Mouse (Mus musculus) liver, embryonic 16.5 days (tissue): Measurements from ENCODE around the gene Nt5c1a. TPM values are rescaled to one million over a fixed set of nuclear protein-coding genes. Genes with fewer than 3 reads are reported as not detected.

Experiments
- ATAC-seq: fragments of 200-750 bp; cut with Nextera tagmentation; 2 replicates; pipeline ENCODE4 v1.8.0; 2017; ENCODE audit warnings: low read depth, mild to moderate bottlenecking, moderate number of reproducible peaks, moderate library complexity
- H3K27ac ChIP-seq: fragments of 300-500 bp; sonication (generic); 2 replicates; pipeline ENCODE4 v1.5.1; 2014; ENCODE audit warnings: mild to moderate bottlenecking, low read length
- H3K27me3 ChIP-seq: fragments of 300-500 bp; sonication (generic); 2 replicates; pipeline ENCODE4 v1.6.1; 2014; ENCODE audit warnings: low read depth, low read length, mixed read lengths; ENCODE audit not compliant: control insufficient read depth, insufficient read depth
- H3K36me3 ChIP-seq: fragments of 300-500 bp; sonication (generic); 2 replicates; pipeline ENCODE4 v1.6.1; 2014; ENCODE audit warnings: mild to moderate bottlenecking; ENCODE audit not compliant: control insufficient read depth, insufficient read depth
- H3K4me1 ChIP-seq: fragments of 300-500 bp; sonication (generic); 2 replicates; pipeline ENCODE4 v1.6.1; 2014; ENCODE audit warnings: low read depth, low read length, mixed read lengths; ENCODE audit not compliant: control insufficient read depth
- H3K4me2 ChIP-seq: fragments of 300-500 bp; sonication (generic); 2 replicates; pipeline ENCODE4 v1.6.1; 2014; ENCODE audit warnings: low read depth, low read length, mixed read lengths
- H3K4me3 ChIP-seq: fragments of 300-500 bp; sonication (generic); 2 replicates; pipeline ENCODE4 v1.5.1; 2014; ENCODE audit warnings: low read depth, mild to moderate bottlenecking, low read length
- H3K9ac ChIP-seq: fragments of 300-500 bp; sonication (generic); 2 replicates; pipeline ENCODE4 v1.6.1; 2014; ENCODE audit warnings: low read depth, low read length
- H3K9me3 ChIP-seq: fragments of 300-500 bp; sonication (generic); replicated peaks from 2 replicates; pipeline ENCODE4 v1.6.1; 2016; ENCODE audit warnings: low read length; ENCODE audit not compliant: control insufficient read depth
- WGBS: fragments of 180-500 bp; shearing (Covaris S2); extraction: QIAGEN DNeasy Blood & Tissue Kit; methylation state at CpG from one replicate; pipeline ENCODE4 v1.1.7; 2014; ENCODE audit not compliant: insufficient replicate concordance; 5-methylcytosine and 5-hydroxymethylcytosine counted together
- polyA plus RNA-seq: library from polyadenylated mRNA; unstranded; fragments of >200 nt; fragmentation: Nextera tagmentation; extraction: Ambion mirVana; gene quantifications from 2 replicates; pipeline ENCODE4 v1.2.1, GENCODE M21; 2015

The Nt5c1a gene
- polyA plus RNA-seq, 1 experiment from 2014 or later = not detected

- ATAC-seq = no peak
- Histone ChIP-seq H3K27me3 (peaks cover 60% of the 10 kb centered on the region), H3K9me3 (no peaks in the 10 kb centered on the region), H3K4me3 (no peak overlapping the region), H3K27ac (no peak overlapping the region), H3K4me1 (no peaks in the 10 kb centered on the region), H3K9ac (no peak overlapping the region), H3K36me3 (no peaks in the 10 kb centered on the region), H3K4me2 (no peak overlapping the region)
- WGBS = 60% methylated on average over 13 of the region's 13 CpGs
Observed at GRCm38 (mm10) chr4:123236431-123237031, 35.2 kb downstream of the Nt5c1a start.

GRCm38 (mm10) chr4:123237386-123238266 lies 36.3 kb downstream of the Nt5c1a start:
- no peaks in the 10 kb centered on the region for H3K4me1 ChIP-seq
- 54% methylated on average over 6 of the region's 6 CpGs for WGBS
- no peak overlapping the region for H3K27ac ChIP-seq
- H3K4me2 ChIP-seq = no peak overlapping the region
- H3K36me3 ChIP-seq = no peaks in the 10 kb centered on the region
- no peak for ATAC-seq
- peaks cover 58% of the 10 kb centered on the region for H3K27me3 ChIP-seq
- H3K9ac ChIP-seq = no peak overlapping the region
- no peaks in the 10 kb centered on the region for H3K9me3 ChIP-seq
- no peak overlapping the region for H3K4me3 ChIP-seq

DNA sequence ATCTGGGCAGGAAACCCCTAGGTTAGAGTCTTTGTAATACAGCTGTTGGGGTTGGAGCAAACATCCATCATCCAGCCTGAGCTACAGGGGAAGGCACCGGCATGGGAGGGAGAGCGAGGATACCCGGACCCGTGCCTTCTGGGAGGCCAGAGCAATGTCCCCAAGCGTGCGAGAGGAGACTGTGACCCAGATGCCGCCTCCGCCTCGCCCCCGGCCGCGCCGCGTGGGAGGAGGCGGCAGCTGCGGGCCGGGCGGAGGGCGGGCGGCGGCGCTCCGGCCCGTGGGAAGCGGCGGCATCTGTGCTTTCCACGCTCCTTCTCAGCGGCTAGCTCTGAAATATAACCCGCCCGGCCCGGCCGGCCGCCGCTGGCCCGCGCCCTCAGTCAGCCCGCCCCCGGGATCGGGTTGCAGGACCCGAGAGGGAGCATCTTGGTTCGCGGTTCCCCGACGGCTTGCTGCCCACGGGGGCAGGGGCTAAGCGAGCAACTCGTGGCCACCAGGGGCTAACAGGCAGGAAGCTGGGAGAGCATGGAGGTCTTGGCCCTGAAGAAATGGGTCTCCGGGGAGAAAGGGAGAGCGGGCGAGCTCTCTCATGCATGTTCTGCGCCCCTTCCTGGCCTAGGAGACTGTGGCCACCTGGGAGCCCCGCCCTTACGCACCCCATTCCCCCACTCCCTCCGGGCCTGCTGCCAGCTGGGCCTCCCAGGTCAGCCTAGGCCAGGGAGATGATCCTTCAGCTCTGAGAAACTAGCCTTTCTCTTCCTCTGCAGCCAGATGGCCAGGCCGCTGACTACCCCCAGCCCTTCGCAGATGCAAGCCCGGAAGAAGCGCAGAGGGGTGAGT lies 38.3 kb downstream of the Nt5c1a start:
- no peak overlapping the region for H3K27ac ChIP-seq
- no peaks in the 10 kb centered on the region for H3K36me3 ChIP-seq
- no peaks in the 10 kb centered on the region for H3K4me1 ChIP-seq
- H3K9me3 ChIP-seq = no peaks in the 10 kb centered on the region
- H3K4me3 ChIP-seq = peak overlapping the region; percentile 23
- no peak overlapping the region for H3K9ac ChIP-seq
- peak; percentile 55; the same call in 1 of the 2 replicates for ATAC-seq
- 14% methylated on average over 52 of the region's 58 CpGs for WGBS
- H3K4me2 ChIP-seq = peak overlapping the region; percentile 38
- H3K27me3 ChIP-seq = peaks cover 41% of the 10 kb centered on the region

- Histone ChIP-seq H3K9ac (no peak overlapping the region), H3K4me1 (no peaks in the 10 kb centered on the region), H3K4me2 (no peak overlapping the region), H3K27ac (no peak overlapping the region), H3K36me3 (no peaks in the 10 kb centered on the region), H3K27me3 (no peaks in the 10 kb centered on the region; the same call in 1 of the 2 replicates), H3K9me3 (no peaks in the 10 kb centered on the region), H3K4me3 (no peak overlapping the region)
- ATAC-seq = no peak
- WGBS = 61% methylated on average over 7 of the region's 7 CpGs
Observed at GRCm38 (mm10) chr4:123246221-123246620, 44.9 kb downstream of the Nt5c1a start.

- no peak overlapping the region for H3K9ac ChIP-seq
- H3K4me1 ChIP-seq = no peaks in the 10 kb centered on the region
- H3K36me3 ChIP-seq = no peaks in the 10 kb centered on the region
- H3K9me3 ChIP-seq = no peaks in the 10 kb centered on the region
- WGBS = 75% methylated on average over 5 of the region's 5 CpGs
- ATAC-seq = no peak
- H3K4me2 ChIP-seq = no peak overlapping the region
- H3K27me3 ChIP-seq = no peaks in the 10 kb centered on the region
- no peak overlapping the region for H3K27ac ChIP-seq
- H3K4me3 ChIP-seq = no peak overlapping the region
Observed at GRCm38 (mm10) chr4:123246651-123247050, 45.3 kb downstream of the Nt5c1a start.

GRCm38 (mm10) chr4:123247147-123247880 lies 46.0 kb downstream of the Nt5c1a start:
- H3K4me2 ChIP-seq = no peak overlapping the region
- no peak overlapping the region for H3K27ac ChIP-seq
- 57% methylated on average over 7 of the region's 7 CpGs for WGBS
- H3K4me1 ChIP-seq = no peaks in the 10 kb centered on the region
- no peak for ATAC-seq
- H3K27me3 ChIP-seq = no peaks in the 10 kb centered on the region
- H3K9me3 ChIP-seq = no peaks in the 10 kb centered on the region
- H3K9ac ChIP-seq = no peak overlapping the region
- H3K36me3 ChIP-seq = no peaks in the 10 kb centered on the region
- no peak overlapping the region for H3K4me3 ChIP-seq

GRCm38 (mm10) chr4:123248971-123249567 lies 47.8 kb downstream of the Nt5c1a start:
- Histone ChIP-seq H3K27ac (no peak overlapping the region), H3K36me3 (no peaks in the 10 kb centered on the region), H3K27me3 (no peaks in the 10 kb centered on the region), H3K4me3 (no peak overlapping the region), H3K4me1 (no peaks in the 10 kb centered on the region), H3K4me2 (no peak overlapping the region), H3K9me3 (no peaks in the 10 kb centered on the region), H3K9ac (no peak overlapping the region)
- 67% methylated on average over 7 of the region's 7 CpGs for WGBS
- ATAC-seq = no peak

- no peak overlapping the region for H3K4me3 ChIP-seq
- H3K4me1 ChIP-seq = no peaks in the 10 kb centered on the region
Observed at GRCm38 (mm10) chr4:123252214-123252613, 50.9 kb downstream of the Nt5c1a start.

More at GRCm38 (mm10) chr4:123252214-123252613, 50.9 kb downstream of the Nt5c1a start:
- H3K9ac ChIP-seq = no peak overlapping the region
- 74% methylated on average over 5 of the region's 5 CpGs for WGBS
- H3K27me3 ChIP-seq = no peaks in the 10 kb centered on the region
- H3K9me3 ChIP-seq = no peaks in the 10 kb centered on the region
- no peak overlapping the region for H3K27ac ChIP-seq
- no peaks in the 10 kb centered on the region for H3K36me3 ChIP-seq
- no peak for ATAC-seq
- no peak overlapping the region for H3K4me2 ChIP-seq
